Mouse (Mus musculus): ENCODE data around the gene H2al1g.

DNA sequence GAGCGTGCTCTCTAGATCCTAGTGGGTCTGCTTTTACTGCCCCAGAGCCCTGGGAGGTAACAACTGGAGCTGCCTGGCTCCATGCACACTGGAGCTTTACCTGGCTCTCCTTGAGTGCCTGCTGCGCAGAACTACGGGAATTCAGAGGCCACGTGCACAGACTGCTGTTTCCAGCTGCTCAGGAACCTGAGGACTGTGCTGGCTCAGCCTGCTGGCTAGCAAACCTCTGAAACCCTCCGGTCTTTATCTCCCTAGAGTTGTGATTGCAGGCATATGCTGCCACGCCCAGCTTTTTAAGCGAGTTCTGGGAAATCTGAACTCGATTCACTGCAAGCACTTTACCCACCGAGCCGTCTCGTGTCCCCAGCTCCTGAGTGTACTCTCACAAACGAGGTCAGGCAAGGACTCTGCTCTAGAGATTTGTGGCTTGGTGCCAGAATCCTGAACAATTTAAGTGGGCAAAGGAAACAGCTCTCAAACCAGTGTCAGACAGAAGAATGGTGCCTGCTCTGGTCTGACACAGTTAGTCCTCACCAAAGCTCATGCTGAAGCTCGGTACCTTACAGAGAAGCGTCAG lies 29.7 kb upstream of the H2al1g start:
- TF ChIP-seq CTCF (IDR thresholded peaks at IDR 0.05; ENCODE audit: control insufficient read depth, insufficient read depth, insufficient read length) (no peak), USF1 (IDR thresholded peaks at IDR 0.05; ENCODE audit: low read depth) (no peak), FOSL1 (IDR thresholded peaks at IDR 0.05; ENCODE audit: insufficient read depth, low read length, poor library complexity, severe bottlenecking) (no peak), MYOD1 (IDR thresholded peaks at IDR 0.05; ENCODE audit: control insufficient read depth, insufficient read length, low read depth) (no peak)
